Mouse (Mus musculus) lung, postnatal 4 days (tissue): ENCODE results near the gene Socs3.

Experiments used
- DNase-seq, 2 experiments: peaks; one replicate each; pipeline ENCODE4 v3.0.0; 2021

Socs3 gene

DNA sequence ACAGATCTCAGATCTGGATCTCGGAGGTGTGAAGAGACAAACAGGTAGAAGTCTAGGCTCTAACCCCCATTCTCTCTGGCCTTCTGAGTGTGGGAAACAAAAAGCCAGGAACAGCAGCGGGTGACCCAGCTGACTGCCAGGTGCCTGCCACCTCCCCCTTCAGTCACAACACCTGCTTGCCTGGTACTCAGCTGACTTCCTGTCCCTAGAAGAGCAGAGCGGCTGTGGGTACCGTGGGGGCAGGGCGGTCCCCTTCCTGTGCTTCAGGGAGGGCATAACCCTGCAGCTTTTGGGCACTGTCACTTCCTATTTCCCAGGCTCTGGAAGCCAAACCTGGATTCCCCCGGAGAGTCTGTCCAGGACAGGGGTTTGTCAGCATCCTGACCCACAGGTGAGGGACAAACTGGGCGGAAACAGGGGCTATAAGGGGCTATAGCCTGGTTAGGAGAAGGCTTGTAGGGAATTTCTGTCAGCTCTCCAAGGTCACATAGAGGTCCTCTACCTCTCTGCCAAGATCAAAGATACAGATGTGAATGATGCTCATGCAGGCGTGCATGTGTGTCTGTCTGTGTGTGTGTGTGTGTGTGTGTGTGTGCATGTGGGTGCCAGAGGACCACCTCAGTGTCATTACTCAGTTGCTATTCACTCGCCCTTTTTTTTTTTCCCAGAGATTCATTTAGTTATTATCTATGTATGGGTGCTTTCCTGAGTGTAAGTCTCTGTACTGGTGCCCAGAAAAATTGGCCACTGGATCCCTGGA is 17.5 kb downstream of the Socs3 start:
- DNase-seq, result peak; percentile 52 to 71

DNA sequence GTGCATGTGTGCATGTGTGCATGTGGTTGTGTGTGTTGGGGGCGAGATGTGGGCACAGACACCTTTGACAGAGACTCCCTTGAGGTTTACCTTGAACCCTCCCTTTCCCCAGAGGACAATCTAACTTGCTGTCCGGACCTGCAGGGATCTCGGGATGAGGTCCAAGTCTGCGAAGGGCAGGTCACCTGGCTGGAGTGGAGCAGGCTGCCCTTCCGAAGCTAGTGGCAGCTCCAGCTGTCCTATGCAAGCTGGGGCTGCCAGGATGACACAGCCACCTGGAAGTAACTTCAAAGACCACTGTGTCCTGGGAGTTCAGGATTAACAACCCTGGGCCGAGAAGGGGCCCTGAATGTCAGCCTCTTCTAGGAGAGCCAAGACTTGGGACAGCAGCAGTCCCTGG is 18.5 kb downstream of the Socs3 start:
- DNase-seq, result no peak

DNA sequence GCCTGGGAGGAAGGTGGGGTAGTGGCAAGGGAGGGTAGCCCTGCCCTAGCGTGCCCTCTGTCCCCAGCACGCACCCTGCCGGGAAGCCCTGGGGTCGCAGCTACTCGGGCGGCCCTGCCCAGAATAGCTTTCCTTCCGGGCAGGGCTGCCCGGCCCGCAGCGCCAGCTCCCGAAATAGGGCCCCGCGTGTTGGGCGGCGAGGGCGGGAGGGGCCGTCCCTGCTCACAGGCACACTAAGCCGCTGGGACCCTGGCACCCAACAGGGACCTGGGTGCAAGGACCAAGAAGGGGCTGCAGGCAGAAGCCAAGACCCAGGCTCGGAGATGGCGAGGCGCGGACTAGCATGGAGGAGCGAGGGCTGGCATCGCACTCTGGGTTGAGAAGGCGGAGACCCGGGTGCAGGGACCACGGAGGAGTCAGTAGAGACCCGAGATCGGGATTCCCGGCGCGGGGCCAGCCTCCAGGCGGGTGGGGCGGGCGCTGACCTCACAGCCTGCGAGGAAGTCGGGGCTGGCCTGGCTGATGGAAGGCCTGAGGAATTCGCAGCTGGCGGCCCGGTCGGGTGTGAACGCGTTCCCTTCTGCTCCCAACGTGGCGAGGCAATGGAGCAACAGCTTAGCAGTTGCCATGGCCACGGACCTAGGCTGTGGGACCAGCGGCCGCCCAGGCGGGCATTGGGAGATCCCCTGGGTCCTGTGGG is 20.3 kb downstream of the Socs3 start:
- DNase-seq, result peak; percentile 89 to 94

DNA sequence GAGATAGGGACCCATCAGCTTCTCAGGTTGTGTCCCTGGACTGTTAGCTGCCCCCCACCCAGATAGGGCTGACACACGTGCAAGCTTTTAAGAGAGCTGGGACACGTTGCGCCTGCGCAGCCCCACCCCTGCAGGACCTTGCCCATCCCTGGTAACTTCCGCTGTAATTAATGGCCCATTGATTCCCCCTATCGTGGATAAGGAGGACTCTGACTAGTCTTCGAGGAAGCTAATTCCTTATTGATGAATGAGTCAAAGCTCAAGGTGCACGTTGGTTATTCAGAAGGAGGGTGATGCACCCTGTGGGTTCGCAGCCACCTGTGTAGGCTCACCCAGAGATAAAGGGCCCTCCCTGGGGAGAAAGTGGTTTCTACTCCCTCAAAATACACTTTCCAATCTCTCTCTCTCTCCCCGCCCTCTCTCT is 22.8 kb downstream of the Socs3 start:
- peak in 1 of 2 experiments; percentile 42 for DNase-seq

DNA sequence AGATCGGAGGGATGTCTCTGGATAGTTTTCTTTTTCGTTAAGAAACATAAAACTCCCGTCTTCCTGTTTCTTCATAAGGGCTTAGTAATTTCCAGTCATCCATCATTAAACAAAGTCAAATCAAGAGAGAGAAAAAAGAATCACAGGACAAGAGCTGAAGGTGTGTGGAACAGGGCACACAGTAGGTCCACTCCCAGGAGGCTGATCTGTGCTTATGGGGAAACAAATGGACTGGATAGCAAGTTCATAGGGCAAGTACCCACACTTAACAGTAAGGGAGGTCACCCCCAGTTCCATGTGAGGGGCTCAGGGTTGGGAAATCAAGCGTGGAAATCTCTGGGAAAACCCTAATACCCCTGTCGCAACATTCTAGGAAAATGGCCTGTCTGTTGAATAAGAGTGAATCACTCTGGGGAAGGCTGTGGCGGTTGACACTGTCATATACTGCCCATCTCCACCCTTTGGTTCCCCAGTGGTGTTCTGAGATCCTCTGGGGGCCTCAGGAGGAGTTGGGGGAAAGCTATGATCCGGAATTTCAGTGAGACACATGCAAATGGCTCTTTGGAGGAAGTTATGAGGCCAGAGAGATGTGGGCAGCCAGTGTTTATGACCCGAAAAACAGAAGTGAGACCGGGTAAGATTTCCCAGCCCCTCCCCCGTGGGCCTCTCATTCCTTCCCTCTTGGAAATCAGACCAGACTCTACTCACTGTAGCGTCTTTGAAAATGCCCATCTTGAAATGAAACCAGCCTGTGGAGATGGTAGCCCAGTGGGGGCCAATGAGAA is 23.5 kb downstream of the Socs3 start:
- peak; percentile 59 to 67 for DNase-seq

DNA sequence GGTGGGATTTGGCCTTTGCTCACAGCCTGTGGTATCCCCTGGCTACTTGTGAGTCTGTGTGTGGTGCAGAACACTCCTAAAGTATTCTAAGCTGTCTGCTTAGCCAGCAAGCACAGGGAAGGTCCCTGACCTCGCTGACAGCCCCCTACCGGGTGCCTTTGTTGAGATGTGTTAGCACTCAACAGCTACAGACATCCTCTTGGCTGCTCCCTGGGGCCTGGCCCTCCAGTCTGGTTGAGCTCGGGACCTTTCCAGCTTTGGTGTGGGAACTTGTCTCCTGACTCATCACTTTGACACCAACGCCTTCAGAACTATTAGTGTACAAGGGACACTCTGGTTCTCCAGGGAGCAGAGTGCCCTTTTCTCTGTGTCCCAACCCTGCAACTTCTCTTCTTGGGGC is 28.0 kb downstream of the Socs3 start:
- peak in 1 of 2 experiments; percentile 67 for DNase-seq

DNA sequence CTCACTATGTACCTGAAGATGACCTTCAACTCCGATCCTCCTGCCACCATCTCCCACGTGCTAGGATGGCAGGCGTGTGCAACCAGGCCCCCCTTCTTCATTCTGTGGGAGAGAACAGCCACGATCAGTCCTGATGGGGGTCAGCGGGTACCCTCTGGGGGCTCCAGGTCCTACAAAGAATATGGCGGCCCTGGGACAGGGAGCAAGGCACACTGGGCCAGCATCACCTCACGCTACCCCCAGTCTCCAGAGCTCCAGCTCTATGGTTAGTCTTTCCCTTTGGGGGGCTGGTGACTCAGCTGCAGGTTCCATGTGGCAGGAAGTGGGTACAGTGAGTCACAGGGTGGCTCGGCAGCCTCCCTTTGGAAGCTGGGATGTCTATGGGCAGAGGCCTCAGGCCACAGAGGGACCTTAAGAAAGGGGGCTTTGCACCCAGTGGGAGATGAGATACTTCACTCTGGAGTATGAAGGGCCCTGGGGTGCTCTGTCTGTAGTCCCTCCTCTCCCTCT is 28.5 kb downstream of the Socs3 start:
- no peak for DNase-seq

DNA sequence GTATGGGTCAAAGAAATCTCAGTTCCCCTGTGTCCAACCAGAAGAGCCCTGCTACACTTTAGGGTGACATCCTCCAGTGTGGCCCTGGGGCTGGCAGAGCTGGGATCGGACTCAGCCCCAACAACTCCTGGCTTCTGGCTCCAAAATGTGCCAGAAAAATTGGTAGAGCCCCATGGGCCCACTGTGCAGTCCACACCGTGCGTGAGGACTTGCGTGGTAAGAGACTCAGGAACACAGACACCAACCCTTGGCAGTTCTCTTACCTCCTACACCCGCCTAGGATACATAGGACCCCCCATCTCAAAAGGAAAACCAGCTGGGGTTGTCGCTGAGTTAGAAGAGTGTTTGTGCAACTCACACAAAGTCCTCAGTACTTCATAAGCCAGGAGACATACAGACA is 29.0 kb downstream of the Socs3 start:
- no peak for DNase-seq

DNA sequence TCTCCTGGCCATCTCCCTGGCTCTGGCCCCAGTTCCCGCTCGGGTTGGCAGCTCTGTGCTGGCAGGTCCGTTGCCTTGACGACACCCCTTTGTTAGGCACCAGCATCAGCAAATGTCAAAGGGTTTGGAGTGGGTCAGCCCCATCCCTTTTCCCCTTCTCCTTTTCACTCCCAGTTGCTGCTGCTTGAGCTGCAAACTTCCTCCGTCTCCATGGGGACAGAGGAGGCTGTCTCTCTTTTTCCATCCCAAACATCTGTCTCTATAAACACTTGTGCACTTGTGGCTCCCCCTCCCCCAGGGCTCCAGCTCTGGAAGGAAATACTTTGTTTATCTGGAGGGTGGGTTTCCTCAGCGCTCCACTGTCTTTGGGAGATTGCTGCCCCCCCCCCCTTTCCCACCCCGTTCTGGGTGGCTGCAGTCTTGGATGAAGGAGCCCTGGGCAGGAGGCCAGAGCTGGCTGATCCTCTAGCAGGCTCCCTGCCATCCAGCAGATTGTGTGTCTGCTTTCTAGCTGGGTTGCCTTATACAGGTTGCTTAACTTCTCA is 30.0 kb downstream of the Socs3 start:
- peak; percentile 88 to 92 for DNase-seq

DNA sequence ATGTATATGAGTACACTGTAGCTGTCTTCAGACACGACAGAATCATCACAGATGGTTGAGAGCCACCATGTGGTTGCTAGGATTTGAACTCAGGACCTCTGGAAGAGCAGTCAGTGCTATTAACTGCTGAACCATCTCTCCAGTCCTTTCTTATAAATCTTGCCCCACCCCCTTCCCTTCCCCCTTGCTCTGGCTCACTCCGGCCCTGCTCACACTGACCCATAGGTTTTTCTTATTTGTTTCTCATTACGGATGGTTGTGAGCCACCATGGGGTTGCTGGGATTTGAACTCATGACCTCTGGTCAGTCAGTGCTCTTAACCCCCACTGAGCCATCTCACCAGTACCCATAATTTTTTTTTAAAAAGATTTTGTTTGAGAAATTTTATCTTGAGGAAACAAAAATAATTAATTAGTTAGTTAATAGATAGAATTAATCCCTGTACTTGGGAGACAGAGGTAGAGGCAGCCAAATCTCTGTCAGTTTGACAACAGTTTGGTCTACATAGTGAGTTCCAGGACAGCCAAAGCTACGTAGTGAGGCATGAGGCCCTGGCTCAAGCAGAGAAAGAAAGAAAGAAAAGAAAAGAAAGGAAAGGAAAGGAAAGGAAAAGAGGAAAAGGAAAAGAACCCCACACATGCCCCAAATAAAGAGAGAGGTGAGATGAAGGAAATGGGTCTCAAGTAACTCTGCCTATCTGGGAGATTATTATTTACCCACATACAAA is 30.7 kb downstream of the Socs3 start:
- no peak for DNase-seq

DNA sequence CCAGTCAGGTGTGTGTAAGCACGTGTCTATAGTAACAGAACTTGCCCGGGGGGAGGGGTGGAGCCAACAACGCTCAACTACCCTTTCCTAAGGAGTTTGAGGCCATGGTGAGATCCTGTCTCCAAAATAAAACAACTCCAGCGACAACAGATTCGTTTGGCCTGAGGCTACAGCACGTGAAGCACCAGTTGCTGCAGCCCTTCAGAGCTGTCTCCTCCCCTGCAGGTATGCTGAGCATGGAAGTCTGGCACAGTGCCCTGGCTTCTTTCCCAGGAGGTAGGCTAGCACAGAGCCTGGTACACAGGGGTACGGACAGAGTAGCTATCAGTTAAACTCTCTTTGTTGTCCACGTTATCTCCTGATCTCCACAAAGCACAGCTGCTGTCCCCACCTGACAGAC is 33.6 kb downstream of the Socs3 start:
- peak; percentile 85 to 89 for DNase-seq

DNA sequence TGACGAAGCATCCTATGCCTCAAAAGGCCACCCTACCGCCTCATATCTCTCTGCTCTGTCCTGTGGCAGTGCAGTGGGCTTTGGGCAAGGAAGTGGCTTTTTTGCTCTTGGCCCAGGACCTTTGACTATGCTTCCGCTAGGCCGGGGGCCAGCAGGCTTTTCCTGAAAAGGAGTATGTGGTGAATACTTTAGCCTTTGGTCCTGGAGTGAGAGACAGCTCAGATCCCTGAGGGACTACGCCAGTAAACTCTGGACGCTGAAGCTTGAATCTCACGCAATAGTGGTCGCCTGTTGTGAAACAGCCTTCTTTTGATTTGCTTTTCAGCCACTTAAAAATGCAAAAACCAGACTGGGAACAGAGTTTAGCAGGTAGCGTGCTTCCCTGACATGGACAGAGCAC is 34.2 kb downstream of the Socs3 start:
- peak; percentile 57 to 78 for DNase-seq

DNA sequence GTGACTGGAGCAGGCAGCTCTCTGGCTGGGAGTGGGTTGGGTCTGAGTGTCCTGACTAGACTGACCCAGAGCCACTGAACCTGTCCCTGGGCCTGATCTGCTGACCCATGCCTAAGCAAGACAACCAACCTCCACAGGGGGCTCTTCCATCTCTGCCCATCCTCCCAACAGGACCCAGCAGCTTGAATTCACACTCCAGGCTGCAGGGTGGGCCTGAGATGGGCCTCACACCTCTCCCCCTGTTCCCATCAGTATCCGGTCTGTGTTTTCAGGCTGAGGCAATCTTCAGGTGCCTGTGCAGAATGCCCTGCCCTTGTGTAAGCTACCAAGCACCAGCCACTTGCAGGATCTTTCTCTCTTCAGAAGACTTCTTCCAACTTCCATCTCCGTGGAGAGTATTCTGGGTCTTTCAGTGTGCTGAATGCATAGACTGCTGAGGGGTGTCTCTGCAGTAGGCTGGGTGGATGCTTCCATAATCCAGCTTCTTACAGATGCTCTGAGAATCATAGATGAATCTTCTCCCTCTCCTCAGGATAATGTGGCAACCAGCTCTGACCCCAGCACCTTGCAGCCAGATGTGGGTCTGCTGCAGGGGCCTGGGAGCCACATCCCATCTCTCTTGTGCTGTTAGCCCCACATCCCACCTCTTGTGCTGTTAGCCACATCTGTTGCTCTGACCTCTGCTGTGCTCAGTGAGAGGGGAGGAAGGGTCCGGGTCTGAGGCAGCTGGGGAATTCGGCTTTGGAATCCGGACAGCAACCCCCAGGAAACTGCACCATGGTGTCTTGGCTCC is 35.1 kb downstream of the Socs3 start:
- DNase-seq, result no peak

DNA sequence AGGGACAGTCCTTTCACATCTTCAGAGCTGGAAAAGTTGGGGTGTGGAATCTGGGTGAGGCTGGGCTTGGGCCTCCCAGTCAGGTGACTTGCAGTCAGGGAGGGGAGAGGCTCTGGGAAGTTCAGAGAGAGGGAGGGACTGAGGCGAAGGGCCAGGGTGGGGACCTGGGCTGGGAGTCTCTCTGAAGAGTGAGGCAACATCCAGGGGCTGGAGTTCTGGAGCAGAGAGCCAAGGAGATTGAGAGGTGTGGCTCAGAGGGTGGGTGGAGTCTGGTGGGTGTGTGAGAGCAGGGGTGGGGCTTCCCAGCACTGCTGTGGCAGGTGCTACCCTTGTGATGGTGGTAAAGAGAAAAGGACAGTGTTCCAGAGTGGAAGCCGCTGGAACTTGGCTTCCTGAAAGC is 35.7 kb downstream of the Socs3 start:
- DNase-seq, result peak; percentile 78 to 90

DNA sequence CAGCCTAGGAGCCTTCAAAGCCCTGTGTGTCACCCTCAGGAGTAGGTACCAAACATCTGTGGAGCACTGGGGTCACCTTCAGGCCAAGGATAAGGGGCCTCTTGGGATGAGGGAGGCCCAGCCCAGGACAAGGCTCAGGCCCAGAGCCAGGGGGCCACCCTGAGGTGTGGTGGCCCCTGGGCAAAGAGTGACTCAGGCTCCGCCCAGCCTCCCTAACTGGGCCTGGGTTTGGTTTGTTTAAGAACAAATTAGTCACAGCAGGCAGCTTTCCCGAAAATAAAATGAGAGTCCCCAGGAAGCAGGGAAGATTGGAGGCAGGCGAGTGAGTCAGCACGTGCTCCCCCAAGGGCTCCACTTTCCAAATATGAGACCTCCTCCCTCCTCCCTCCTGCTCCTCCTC is 37.7 kb downstream of the Socs3 start:
- peak in 1 of 2 experiments; percentile 62 for DNase-seq

DNA sequence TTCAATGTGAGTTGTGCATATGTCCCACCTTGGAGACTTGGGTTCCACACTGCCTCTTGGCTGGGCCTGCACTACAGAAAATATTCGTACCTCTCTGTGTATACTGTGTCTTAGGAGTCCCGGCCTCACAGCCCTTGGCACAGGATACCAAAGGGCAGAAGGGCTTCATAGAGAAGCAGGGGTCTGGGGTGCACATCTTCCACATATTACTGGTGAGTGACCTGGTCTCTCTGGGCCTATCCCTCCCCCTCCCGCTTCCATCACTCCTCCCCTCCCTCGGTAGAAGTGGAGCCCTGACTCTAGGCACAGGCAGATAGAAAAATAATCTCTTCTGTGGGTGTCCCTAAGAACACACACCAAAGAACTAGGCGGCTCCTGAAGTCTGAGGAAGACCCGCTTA is 38.3 kb downstream of the Socs3 start:
- no peak for DNase-seq

DNA sequence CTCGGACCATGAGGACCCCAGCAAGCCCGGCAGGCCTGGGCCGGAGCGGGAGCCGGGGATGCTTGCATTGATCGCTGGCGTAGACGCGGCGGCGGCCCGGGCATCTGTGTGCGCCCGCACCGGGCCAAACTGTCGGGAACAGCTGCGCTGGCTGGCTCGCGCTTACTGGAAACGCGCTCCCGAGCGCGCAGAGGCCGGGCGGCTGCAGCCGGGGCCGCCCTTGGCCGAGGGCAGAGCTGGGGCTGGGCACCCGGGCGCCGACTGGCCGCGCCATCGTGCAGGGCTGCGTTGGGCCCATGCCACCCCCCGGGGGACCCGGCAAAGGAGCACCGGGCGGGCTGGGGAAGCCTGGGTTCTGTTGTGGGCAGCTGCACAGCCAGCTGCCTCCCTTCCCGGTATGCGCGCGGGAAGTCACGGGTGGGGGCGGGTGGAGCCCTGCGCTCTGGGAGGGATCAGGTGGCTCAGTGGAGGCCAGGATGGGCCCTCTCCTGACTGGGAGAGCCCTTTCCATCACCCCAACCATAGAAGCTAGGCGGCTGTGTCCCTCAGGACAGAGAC is 39.0 kb downstream of the Socs3 start:
- peak; percentile 70 to 81 for DNase-seq

DNA sequence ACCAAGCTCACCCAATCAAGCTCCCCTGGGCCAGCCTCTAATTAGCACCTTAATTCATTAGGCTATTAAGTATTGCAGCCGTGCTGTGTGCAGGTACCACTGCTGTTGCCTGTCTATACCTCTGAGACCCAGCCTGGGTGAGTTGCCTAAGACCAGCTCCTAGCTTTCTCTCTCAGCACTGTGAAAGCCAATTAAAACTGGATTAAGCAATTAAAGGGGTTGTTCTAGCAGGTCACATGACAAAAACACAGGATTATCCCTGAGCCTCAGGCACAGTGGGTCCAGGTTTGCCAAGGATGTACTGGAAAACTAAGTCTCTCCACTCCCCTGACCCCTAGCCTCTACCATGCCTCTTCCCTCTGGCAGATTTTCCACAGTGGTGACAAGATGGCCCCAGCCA is 44.3 kb downstream of the Socs3 start:
- no peak for DNase-seq

DNA sequence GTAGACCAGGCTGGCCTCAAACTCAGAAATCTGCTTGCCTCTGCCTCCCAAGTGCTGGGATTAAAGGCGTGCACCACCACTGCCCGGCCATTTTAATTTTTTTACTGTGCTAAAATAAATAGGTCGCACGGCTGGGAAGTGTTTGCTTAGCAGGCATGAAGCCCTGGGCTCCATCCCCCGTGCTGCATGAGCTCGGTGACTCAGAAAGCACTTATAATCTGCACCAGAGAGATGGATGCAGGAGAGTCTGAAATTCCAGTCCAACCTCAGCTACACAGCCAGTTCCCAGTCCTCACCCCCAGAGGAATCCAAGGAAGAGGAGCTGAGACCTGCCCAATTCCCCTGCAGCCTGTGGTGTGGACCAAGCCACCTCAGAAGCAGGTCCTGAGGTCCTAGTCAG is 45.4 kb downstream of the Socs3 start:
- DNase-seq, result peak in 1 of 2 experiments; percentile 36

DNA sequence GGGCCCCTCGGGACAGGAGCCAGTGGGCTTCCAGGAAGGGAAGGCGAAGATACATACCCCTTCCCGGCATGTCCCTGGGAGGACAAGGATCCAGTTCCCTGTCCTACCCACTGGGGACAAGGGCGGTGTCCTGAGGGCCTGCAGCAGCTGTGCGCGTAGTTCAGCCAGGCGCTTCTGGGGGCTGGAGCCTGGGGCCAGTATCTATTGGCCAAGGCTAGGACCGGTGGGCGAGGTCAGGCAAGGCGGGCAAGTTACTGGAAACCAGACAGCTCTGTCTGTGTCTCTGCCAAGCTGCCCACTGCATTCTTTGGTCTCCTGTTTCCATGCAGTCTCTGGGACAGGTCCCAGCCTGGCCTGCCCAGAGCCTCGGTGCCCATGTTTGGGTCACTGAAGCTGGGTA is 46.6 kb downstream of the Socs3 start:
- DNase-seq, result no peak

DNA sequence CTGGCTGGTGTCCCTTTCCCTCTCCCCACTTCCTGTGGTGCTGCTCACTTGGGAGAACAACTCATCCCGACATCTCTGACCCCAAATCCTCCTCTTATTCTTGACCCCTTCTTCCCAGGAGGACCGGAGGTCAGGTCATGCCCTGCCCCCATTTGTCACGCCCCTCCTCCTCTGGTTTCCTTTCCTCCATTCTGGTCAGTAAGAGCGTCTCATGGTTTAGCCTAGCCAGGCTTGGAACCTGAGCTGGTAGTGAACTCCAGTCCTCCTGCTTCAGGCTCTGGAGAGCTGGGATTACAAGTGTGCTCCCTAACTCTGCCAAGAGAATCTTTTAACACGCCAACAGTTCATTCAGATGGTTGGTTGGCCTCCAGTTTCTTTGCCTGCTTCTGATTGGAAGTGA is 50.6 kb downstream of the Socs3 start:
- no peak for DNase-seq
